Mouse (Mus musculus): ENCODE data around the gene Tent4a. TPM values are rescaled to one million over a fixed set of nuclear protein-coding genes. Genes with fewer than 3 reads are reported as not detected.

Tent4a gene
- polyA plus RNA-seq, 1 experiment from 2014 or later = 5.0 TPM

DNA sequence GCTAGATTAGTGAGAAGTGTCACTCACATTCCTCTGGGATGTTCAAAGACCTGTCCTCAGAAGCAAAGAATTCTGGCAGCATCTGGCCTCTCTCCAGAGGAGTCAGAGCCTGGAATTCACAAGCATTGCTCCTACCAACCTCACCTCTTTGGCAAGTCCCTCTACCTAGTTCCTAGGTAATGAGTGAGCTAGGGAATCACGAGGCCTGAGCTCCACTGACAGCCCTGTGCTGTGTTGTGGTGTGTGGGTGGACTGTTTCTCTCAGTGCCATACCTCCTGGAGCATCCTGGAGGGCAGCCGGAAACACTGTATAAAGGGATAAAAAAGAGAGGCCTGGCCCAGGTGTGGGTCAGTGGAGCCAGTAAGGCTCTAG is 10.3 kb downstream of the Tent4a start:
- H3K9me3 ChIP-seq (replicated peaks; ENCODE audit: low read length) = no peaks in the 10 kb centered on the region
- no peak overlapping the region for H3K27ac ChIP-seq
- H3K4me3 ChIP-seq (replicated peaks; ENCODE audit: low read depth, low read length) = no peak overlapping the region
- H3K4me1 ChIP-seq (replicated peaks; ENCODE audit: insufficient read depth, low read length) = peaks cover 39% of the 10 kb centered on the region; the same call in 1 of the 2 replicates
- no peaks in the 10 kb centered on the region for H3K36me3 ChIP-seq (ENCODE audit: insufficient read depth, low read length)
- no peak overlapping the region for H3K9ac ChIP-seq (ENCODE audit: low read depth, low read length)
- TF ChIP-seq CTCF (IDR thresholded peaks at IDR 0.05; ENCODE audit: low read depth) = no peak
- 52% methylated on average over 2 of the region's 2 CpGs for WGBS
- DNase-seq (ENCODE audit: low spot score) (no peak), ATAC-seq (replicated peaks; ENCODE audit: low FRiP score, low read depth) (peak; percentile 31; the same call in 1 of the 2 replicates)
- no peak overlapping the region for H3K4me2 ChIP-seq (ENCODE audit: low read length)
- H3K27me3 ChIP-seq (ENCODE audit: insufficient read depth, low read length) = no peaks in the 10 kb centered on the region

DNA sequence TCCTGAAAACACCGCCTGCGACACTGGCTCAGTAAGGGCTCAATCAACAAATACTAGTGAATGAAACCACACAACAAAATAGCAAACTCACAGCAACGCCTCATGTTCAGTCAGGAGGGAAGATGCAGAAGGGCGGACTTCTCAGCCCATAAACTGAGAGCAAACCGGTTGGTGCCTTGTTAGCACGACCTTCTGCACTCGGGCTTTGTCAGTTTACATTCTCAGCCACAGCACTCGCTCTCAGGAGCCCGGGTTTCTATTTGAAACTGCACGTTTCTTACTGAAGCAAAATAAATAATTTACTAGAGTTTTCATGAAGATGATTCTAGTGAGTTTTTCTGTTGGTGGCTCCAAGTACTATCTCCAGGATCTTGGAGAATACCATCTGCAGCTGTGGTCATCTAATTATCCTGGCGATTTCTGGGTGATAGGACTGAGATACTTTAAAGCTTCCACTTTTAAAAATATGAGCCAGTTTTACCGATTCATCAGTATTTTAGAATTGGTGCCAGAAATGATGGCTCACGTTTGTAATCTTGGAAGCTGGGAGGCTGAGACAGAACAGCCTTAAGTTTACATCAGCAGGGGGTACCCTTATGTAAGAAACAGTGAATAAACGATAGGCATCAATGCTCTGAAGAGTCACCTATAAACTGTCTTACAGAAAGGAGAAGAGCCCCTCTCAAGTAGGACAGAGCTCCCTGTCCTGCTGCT is 10.8 kb downstream of the Tent4a start:
- H3K27ac ChIP-seq = no peak overlapping the region
- no peaks in the 10 kb centered on the region for H3K27me3 ChIP-seq (ENCODE audit: insufficient read depth, low read length)
- no peak for DNase-seq (ENCODE audit: low spot score)
- no peak overlapping the region for H3K4me2 ChIP-seq (ENCODE audit: low read length)
- peaks cover 39% of the 10 kb centered on the region; the same call in 1 of the 2 replicates for H3K4me1 ChIP-seq (replicated peaks; ENCODE audit: insufficient read depth, low read length)
- ATAC-seq (replicated peaks; ENCODE audit: low FRiP score, low read depth) = no peak
- no peak for TF ChIP-seq CTCF (IDR thresholded peaks at IDR 0.05; ENCODE audit: low read depth)
- H3K9me3 ChIP-seq (replicated peaks; ENCODE audit: low read length) = no peaks in the 10 kb centered on the region
- H3K9ac ChIP-seq (ENCODE audit: low read depth, low read length) = no peak overlapping the region
- 37% methylated on average over 14 of the region's 14 CpGs for WGBS
- no peaks in the 10 kb centered on the region for H3K36me3 ChIP-seq (ENCODE audit: insufficient read depth, low read length)
- H3K4me3 ChIP-seq (replicated peaks; ENCODE audit: low read depth, low read length) = no peak overlapping the region

DNA sequence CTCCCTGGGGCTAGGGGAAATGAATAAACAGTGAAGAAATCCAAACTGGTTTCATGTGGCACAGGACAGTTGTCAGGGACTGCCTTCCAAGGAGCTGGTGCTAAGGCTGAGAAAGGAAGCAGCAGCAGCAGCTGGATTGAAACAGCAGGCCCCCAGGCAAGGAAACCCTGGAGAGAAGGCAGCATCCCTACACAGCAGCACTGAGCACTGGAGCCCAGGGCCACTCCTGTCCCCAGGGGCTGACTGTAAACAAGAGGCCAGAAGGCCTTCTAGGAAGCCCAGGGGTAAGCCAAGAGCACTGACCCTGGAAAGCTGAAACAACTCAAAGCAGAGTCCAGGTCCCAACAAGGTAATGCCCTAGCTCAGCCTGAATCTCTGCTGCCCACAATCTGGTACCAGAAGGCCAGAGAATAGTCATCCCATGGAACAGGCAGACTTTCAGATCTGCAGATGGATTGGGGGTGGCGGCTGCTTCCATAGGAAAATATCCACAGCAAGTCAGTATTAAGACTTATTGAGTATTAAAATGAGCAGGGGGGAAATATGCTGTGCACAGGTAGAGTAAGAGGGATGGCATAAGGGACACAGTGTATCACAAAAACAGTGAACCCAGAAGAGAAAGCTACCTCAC is 12.1 kb downstream of the Tent4a start:
- WGBS = 100% methylated on average over 1 of the region's 1 CpGs
- DNase-seq (ENCODE audit: low spot score) (no peak), ATAC-seq (replicated peaks; ENCODE audit: low FRiP score, low read depth) (no peak)
- no peak overlapping the region for H3K9ac ChIP-seq (ENCODE audit: low read depth, low read length)
- H3K4me3 ChIP-seq (replicated peaks; ENCODE audit: low read depth, low read length) = no peak overlapping the region
- peaks cover 46% of the 10 kb centered on the region; the same call in 1 of the 2 replicates for H3K4me1 ChIP-seq (replicated peaks; ENCODE audit: insufficient read depth, low read length)
- H3K27ac ChIP-seq = no peak overlapping the region
- H3K9me3 ChIP-seq (replicated peaks; ENCODE audit: low read length) = no peaks in the 10 kb centered on the region
- H3K36me3 ChIP-seq (ENCODE audit: insufficient read depth, low read length) = no peaks in the 10 kb centered on the region
- H3K27me3 ChIP-seq (ENCODE audit: insufficient read depth, low read length) = no peaks in the 10 kb centered on the region
- TF ChIP-seq CTCF (IDR thresholded peaks at IDR 0.05; ENCODE audit: low read depth) = no peak
- H3K4me2 ChIP-seq (ENCODE audit: low read length) = no peak overlapping the region

DNA sequence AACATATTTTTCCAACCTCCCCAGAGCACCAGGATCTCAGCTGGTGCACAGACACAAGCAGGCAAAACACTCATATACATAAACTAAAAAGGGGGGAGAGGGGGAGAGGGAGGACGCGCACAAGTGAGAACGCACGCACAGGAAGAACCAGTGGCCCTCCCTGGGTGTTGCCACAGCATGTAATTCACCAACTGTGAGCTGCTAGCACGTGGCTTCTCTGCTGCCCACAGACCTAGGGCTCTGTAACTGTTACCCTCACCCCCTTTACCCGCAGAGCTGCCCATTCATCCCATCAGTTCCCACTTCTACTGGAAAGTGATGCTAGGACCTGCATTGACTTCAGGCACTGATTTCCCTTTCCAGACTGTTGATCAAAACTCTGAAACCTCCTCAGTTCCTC is 15.3 kb downstream of the Tent4a start:
- 73% methylated on average over 6 of the region's 6 CpGs for WGBS
- H3K4me3 ChIP-seq (replicated peaks; ENCODE audit: low read depth, low read length) = no peak overlapping the region
- no peak overlapping the region for H3K27ac ChIP-seq
- no peaks in the 10 kb centered on the region for H3K36me3 ChIP-seq (ENCODE audit: insufficient read depth, low read length)
- DNase-seq (ENCODE audit: low spot score) (no peak), ATAC-seq (replicated peaks; ENCODE audit: low FRiP score, low read depth) (no peak)
- no peaks in the 10 kb centered on the region for H3K9me3 ChIP-seq (replicated peaks; ENCODE audit: low read length)
- H3K4me1 ChIP-seq (replicated peaks; ENCODE audit: insufficient read depth, low read length) = peaks cover 23% of the 10 kb centered on the region; the same call in 1 of the 2 replicates
- TF ChIP-seq CTCF (IDR thresholded peaks at IDR 0.05; ENCODE audit: low read depth) = no peak
- H3K4me2 ChIP-seq (ENCODE audit: low read length) = no peak overlapping the region
- no peaks in the 10 kb centered on the region for H3K27me3 ChIP-seq (ENCODE audit: insufficient read depth, low read length)
- H3K9ac ChIP-seq (ENCODE audit: low read depth, low read length) = no peak overlapping the region

DNA sequence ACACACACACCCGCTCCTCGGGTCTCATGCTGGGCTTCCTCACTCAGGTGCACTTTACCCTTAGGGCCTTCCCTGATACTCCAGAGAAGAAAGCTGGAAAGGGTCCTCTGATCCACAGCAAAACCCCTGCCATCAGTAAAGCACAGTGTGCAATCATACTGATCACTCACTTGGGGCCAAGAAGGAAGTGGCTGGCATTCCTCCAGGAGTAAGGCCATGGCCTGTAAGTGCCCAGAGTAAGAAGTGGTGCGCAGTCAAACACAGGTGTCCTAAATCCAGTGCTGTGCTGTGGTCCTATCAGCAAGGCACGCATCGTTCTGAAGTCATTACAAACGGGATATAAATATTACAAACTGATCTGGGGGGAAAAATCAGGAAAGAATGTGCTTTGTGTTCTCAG is 17.0 kb downstream of the Tent4a start:
- WGBS = 72% methylated on average over 6 of the region's 6 CpGs
- no peak overlapping the region for H3K9ac ChIP-seq (ENCODE audit: low read depth, low read length)
- H3K9me3 ChIP-seq (replicated peaks; ENCODE audit: low read length) = no peaks in the 10 kb centered on the region
- H3K4me3 ChIP-seq (replicated peaks; ENCODE audit: low read depth, low read length) = no peak overlapping the region
- no peak overlapping the region for H3K27ac ChIP-seq
- H3K4me1 ChIP-seq (replicated peaks; ENCODE audit: insufficient read depth, low read length) = peaks cover 8% of the 10 kb centered on the region; the same call in 1 of the 2 replicates
- TF ChIP-seq CTCF (IDR thresholded peaks at IDR 0.05; ENCODE audit: low read depth) = no peak
- no peaks in the 10 kb centered on the region for H3K27me3 ChIP-seq (ENCODE audit: insufficient read depth, low read length)
- 0 out of 2 replicates have a peak, but pooled peaks have one; percentile 40 for ATAC-seq (replicated peaks; ENCODE audit: low FRiP score, low read depth)
- no peak for DNase-seq (ENCODE audit: low spot score)
- H3K36me3 ChIP-seq (ENCODE audit: insufficient read depth, low read length) = 0 out of 2 replicates have a peak, but pooled peaks cover 5% of the 10 kb centered on the region
- no peak overlapping the region for H3K4me2 ChIP-seq (ENCODE audit: low read length)

DNA sequence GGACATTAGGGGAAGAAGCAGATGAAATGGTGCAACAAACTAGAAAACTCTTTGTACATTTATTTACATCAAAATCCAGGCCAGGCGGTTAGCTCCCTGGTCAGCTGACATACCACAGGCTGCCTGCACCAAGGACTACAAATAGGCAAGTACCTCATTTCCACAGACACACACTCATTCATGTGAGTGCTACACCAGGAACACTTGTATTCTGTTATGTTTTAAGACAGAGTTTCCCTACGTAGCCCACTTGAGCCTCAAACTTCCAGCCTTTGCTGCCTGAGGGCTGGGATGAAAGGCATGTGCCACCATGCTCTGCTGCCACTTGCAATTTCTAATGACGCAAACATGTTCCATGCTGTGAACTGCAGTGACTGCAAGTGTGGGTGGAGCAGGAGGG is 19.3 kb downstream of the Tent4a start:
- 79% methylated on average over 3 of the region's 3 CpGs for WGBS
- Histone ChIP-seq H3K9me3 (replicated peaks; ENCODE audit: low read length) (no peaks in the 10 kb centered on the region), H3K36me3 (ENCODE audit: insufficient read depth, low read length) (peaks cover 13% of the 10 kb centered on the region), H3K4me2 (ENCODE audit: low read length) (no peak overlapping the region), H3K9ac (ENCODE audit: low read depth, low read length) (no peak overlapping the region), H3K27ac (no peak overlapping the region; the same call in 1 of the 2 replicates), H3K27me3 (ENCODE audit: insufficient read depth, low read length) (no peaks in the 10 kb centered on the region), H3K4me1 (replicated peaks; ENCODE audit: insufficient read depth, low read length) (peaks cover 8% of the 10 kb centered on the region; the same call in 1 of the 2 replicates), H3K4me3 (replicated peaks; ENCODE audit: low read depth, low read length) (no peak overlapping the region)
- ATAC-seq (replicated peaks; ENCODE audit: low FRiP score, low read depth) = no peak
- TF ChIP-seq CTCF (IDR thresholded peaks at IDR 0.05; ENCODE audit: low read depth) = no peak
- no peak for DNase-seq (ENCODE audit: low spot score)

Data from kidney, postnatal 0 days (tissue).